Mouse (Mus musculus): ENCODE results near the gene Tspan9.

DNA sequence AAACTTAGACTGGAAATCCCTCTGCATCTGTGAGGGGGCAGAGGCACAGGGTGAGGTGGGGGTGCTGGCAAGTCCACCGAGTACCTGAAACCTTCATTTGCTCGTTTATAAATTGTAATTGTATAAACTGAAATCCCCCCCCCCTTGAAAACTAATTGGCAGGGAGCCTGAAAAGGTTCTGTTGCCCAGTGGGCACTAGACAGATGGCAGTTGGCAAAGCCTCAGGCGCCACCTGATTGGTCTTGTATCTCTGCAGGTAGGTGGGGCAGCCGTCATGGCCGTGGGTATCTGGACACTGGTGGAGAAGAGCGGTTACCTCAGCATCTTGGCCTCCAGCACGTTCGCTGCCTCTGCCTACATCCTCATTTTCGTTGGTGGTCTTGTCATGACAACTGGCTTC is 220.1 kb downstream of the Tspan9 start:
- TF ChIP-seq CTCF (IDR thresholded peaks at IDR 0.05; ENCODE audit: low read depth) (no peak), EP300 (IDR thresholded peaks at IDR 0.05; ENCODE audit: low read depth) (no peak)
